Mouse (Mus musculus): ENCODE measurements at regions not wholly inside any gene's neighbourhood (a gene's known extent, or its start where the extent isn't known, plus 50 kb on each side); places are given as distances from the start of the nearest gene placed in this dataset.

- no peak for DNase-seq
Observed at GRCm38 (mm10) chr7:72027006-72027405, 279.4 kb downstream of the Mctp2 start.

GRCm38 (mm10) chr7:72009115-72009514, 297.3 kb downstream of the Mctp2 start:
- no peak for DNase-seq

- no peak for DNase-seq
Observed at GRCm38 (mm10) chr7:72004311-72004710, 302.1 kb downstream of the Mctp2 start.

GRCm38 (mm10) chr7:71992526-71992925, 313.9 kb downstream of the Mctp2 start:
- no peak for DNase-seq

GRCm38 (mm10) chr7:71991835-71992234, 314.6 kb downstream of the Mctp2 start:
- DNase-seq = no peak

DNA sequence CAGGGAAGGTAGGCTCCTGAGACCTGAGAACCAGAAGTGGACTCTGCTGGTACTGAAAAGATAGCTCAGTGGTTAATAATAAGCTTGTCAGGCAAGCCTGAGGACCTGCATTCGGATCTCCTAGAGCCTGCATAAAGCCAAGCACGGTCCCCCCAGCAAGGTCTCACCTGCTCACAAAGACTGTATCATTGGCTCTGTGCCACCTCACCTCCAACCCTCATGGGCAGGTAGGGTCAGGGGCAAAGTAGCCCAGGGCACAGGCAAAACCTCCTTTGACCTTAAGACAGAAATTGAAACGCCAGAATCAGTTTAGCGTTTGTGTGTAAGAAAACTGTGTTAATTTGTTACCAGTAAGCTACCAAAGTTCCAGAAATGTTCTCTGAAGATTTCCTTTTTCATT, 315.2 kb downstream of the Mctp2 start:
- DNase-seq = no peak

GRCm38 (mm10) chr7:71966015-71966414, 340.4 kb downstream of the Mctp2 start:
- DNase-seq = no peak

- peak; percentile 71 for DNase-seq
Observed at GRCm38 (mm10) chr7:71963456-71963855, 343.0 kb downstream of the Mctp2 start.

DNA sequence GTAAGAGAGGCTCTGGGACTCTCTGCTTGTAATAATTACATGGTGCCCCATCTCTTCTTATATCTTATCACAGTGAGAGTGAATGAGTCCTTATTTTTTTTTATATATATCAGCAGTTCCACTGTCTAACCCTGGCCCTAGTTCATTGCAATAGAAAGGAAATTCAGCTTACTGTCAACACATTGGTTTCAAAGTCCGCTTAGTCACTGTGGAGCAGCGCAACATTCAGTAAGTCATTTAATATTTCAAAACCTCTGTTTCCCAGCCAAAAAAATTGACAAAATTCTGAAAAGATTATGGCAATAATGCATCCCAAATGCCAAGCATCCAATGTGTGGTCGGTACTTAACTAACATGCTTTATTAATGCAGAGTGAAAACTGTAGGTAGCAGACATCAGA, 343.6 kb downstream of the Mctp2 start:
- DNase-seq = no peak

- peak; percentile 69 for DNase-seq
Observed at GRCm38 (mm10) chr7:71960453-71961230, 345.8 kb downstream of the Mctp2 start.

DNA sequence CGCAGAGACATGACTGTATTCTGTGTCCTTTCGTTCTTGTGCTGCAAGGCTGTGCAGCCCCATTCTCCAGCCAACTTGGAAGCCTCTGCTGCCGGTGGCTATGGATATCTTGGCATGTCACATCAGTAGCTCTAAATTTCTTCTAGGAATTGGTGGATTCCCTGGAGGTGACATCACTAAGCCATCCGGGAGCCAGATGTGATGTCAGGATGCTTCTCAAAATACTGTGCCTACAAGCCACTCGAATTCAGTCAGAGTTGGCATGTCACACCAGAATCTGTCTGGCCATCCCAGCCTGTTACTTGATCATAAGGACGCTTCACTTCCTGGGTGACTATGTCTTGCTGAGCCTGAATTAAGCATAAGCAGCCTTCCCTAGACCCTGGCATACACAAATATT, 359.9 kb downstream of the Mctp2 start:
- peak; percentile 17 for DNase-seq

DNA sequence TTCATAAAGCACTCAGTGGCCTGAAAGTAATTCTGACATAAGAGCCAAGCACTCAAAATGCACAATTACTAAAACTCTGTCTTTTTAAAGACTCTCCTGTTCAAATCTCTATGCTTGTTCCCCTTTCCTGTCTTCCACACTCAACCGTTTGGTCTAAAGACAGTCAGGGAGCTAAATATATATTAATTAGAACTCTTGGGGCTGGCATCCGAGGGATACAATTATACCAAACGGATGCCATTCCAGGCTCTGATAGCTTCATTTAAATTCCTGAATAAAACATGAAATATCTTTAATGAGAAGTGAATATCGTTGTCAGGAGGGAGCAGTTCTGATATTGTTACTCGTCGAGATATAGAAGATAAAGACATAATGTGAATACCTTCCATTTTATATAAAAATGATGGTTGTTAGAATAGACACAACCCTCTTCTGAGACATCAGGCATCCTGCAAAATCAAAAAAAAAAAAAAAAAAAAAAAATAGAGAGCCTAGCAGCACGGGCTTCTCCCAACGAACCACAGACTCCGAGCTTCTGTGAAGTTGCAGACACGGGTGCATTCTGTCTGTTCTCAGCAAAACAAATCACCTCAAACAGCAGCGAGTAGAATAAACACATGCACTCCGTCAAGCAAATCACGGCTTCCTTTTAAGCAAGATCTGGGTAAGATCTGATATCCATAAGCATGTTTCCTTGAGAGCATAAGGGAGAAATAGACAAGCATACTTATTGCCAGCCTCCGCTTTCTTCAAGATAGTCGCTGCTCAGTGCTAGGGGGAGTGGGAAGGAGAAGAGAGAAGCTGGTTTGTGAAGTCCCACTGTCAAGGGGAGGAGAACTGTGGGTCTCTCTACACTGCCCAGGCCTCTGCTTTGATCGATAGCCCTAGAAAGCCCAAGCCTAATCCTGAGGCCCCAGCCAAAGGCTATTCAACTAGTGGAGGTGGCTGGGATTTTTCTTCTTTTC, 363.0 kb downstream of the Mctp2 start:
- no peak for DNase-seq

DNA sequence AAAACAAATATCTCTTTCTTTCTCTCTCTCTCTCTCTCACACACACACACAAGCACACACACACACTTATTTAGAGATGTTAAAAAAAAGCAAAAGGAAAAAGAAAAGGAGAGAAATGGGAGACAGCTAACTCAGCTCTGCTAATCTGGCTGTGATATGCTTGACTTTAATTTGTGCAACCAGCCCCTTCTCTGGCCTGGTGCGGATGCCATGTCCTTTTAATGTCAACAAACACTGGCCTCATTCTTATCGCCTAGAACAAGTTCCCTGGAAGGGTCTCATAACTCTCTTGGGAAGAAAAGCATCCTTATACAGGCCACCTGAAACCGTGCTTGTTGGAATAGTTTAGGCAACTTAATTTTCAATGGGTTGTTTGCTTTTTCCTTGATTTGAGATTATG, 368.7 kb downstream of the Mctp2 start:
- no peak for DNase-seq

DNA sequence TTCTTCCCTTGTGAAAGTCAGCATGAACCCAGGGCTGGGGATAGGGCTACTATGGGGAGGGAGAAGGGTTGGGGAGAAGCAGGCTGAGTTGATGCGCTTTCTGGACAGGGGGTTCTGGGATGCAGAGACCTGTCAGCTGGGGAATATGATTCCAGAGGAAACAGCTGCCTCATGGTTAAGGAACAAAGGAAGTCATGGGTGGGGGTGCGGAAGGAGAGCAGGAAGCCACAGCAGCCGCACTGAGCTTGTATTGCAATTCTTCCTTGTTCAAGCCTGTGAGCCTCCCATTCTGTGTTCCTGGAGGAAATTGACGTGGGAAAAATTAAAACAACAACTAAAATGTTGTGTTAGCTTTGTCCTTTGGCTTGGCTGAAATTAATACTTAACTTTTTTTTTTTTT, 369.7 kb downstream of the Mctp2 start:
- peak; percentile 30 for DNase-seq

All from lung, postnatal 36 days (tissue).